Mouse (Mus musculus) effector memory CD4-positive, alpha-beta T cell, adult 5 months (primary cell): ENCODE data around the gene Pogk. TPM values are rescaled to one million over a fixed set of nuclear protein-coding genes. Genes with fewer than 3 reads are reported as not detected.

ENCODE experiments used
- polyA plus RNA-seq: library from polyadenylated mRNA; unstranded; fragments of 100-300 nt; shearing (Covaris generic); gene quantifications from one replicate; pipeline ENCODE4 v1.2.1, GENCODE M21; 2017

Pogk gene
- 22.7 TPM for polyA plus RNA-seq

GRCm38 (mm10) chr1:166409701-166410220 lies at the start of gene Pogk:
Pogk (minus strand) TSS chr1:166409863.

GRCm38 (mm10) chr1:166379013-166379629 lies 30.5 kb downstream of the Pogk start, which contains the start of gene Tada1:
Tada1 (plus strand) TSS chr1:166379097.

Other genes with a start within 250 kb of the Pogk start
- gene Mael, start 171.1 kb downstream of the Pogk start, polyA plus RNA-seq, result not detected
- not detected for gene Ildr2, start 155.7 kb downstream of the Pogk start, polyA plus RNA-seq
- 41.8 TPM for gene Tada1, start 30.8 kb downstream of the Pogk start, polyA plus RNA-seq
- gene Gm4846, start 87.7 kb upstream of the Pogk start, polyA plus RNA-seq, result not detected
- not detected for gene Gm4847, start 237.8 kb upstream of the Pogk start, polyA plus RNA-seq